Mouse (Mus musculus) embryonic facial prominence, embryonic 15.5 days (tissue): Measurements from ENCODE around the gene Olfr1105. TPM values are rescaled to one million over a fixed set of nuclear protein-coding genes. Genes with fewer than 3 reads are reported as not detected.

Experiments used
- ATAC-seq: fragments of 200-750 bp; cut with Nextera tagmentation; 2 replicates; pipeline ENCODE4 v1.8.0; 2017; ENCODE audit warnings: low read depth, moderate TSS enrichment; ENCODE audit not compliant: insufficient number of reproducible peaks, low FRiP score, low TSS enrichment
- H3K27ac ChIP-seq: fragments of 300-500 bp; sonication (generic); replicated peaks from 2 replicates; pipeline ENCODE4 v1.5.1; 2015; ENCODE audit warnings: mild to moderate bottlenecking, inconsistent platforms
- H3K27me3 ChIP-seq: fragments of 300-500 bp; sonication (generic); 2 replicates; pipeline ENCODE4 v1.6.1; 2015; ENCODE audit warnings: inconsistent platforms
- H3K36me3 ChIP-seq: fragments of 300-500 bp; sonication (generic); 2 replicates; pipeline ENCODE4 v1.6.1; 2015; ENCODE audit warnings: mild to moderate bottlenecking, inconsistent platforms
- H3K4me1 ChIP-seq: fragments of 300-500 bp; sonication (generic); 2 replicates; pipeline ENCODE4 v1.6.1; 2015; ENCODE audit warnings: inconsistent platforms
- H3K4me2 ChIP-seq: fragments of 300-500 bp; sonication (generic); replicated peaks from 2 replicates; pipeline ENCODE4 v1.6.1; 2015; ENCODE audit warnings: mild to moderate bottlenecking, inconsistent platforms
- H3K4me3 ChIP-seq: fragments of 300-500 bp; sonication (generic); replicated peaks from 2 replicates; pipeline ENCODE4 v1.5.1; 2015; ENCODE audit warnings: mild to moderate bottlenecking, inconsistent platforms
- H3K9ac ChIP-seq: fragments of 300-500 bp; sonication (generic); 2 replicates; pipeline ENCODE4 v1.6.1; 2015; ENCODE audit warnings: inconsistent platforms
- H3K9me3 ChIP-seq: fragments of 300-500 bp; sonication (generic); replicated peaks from 2 replicates; pipeline ENCODE4 v1.6.1; 2016; ENCODE audit warnings: inconsistent platforms
- WGBS: fragments of 180-500 bp; shearing (Covaris S2); methylation state at CpG from one replicate; pipeline ENCODE4 v1.1.7; 2015; 5-methylcytosine and 5-hydroxymethylcytosine counted together
- polyA plus RNA-seq: library from polyadenylated mRNA; unstranded; fragments of >200 nt; fragmentation: Nextera tagmentation; extraction: Ambion mirVana; gene quantifications from 2 replicates; pipeline ENCODE4 v1.2.1, GENCODE M21; 2015

Olfr1105 gene
- polyA plus RNA-seq = 0.05 and 0.17 TPM in 2 replicates

GRCm38 (mm10) chr2:87036431-87036830, at the start of gene Olfr1105:
Gene Olfr1105 (minus strand): TSS chr2:87036531.
- no peak within 1 kb of the TSS for H3K4me2 ChIP-seq
- H3K36me3 ChIP-seq = no peaks in the 10 kb centered on the region
- H3K4me1 ChIP-seq = no peaks in the 10 kb centered on the region
- no peaks in the 10 kb centered on the region for H3K27me3 ChIP-seq
- H3K9ac ChIP-seq = no peak within 1 kb of the TSS
- no peaks in the 10 kb centered on the region for H3K9me3 ChIP-seq
- ATAC-seq = no peak
- no peak within 1 kb of the TSS for H3K27ac ChIP-seq
- H3K4me3 ChIP-seq = no peak within 1 kb of the TSS

GRCm38 (mm10) chr2:87075717-87076116, 39.4 kb upstream of the Olfr1105 start, which contains the start of gene Olfr1107:
Gene Olfr1107 (minus strand): TSS chr2:87075817.
- Histone ChIP-seq H3K27ac (no peak within 1 kb of the TSS), H3K27me3 (no peaks in the 10 kb centered on the region), H3K9me3 (no peaks in the 10 kb centered on the region), H3K9ac (no peak within 1 kb of the TSS), H3K4me2 (no peak within 1 kb of the TSS), H3K36me3 (no peaks in the 10 kb centered on the region), H3K4me3 (no peak within 1 kb of the TSS), H3K4me1 (no peaks in the 10 kb centered on the region)
- 76% methylated on average over 1 of the region's 1 CpGs for WGBS
- no peak for ATAC-seq

GRCm38 (mm10) chr2:87052173-87052572, 15.8 kb upstream of the Olfr1105 start, which contains the start of gene Olfr1106:
Gene Olfr1106 (minus strand): TSS chr2:87052273.
- 69% methylated on average over 1 of the region's 1 CpGs for WGBS
- no peak within 1 kb of the TSS for H3K4me3 ChIP-seq
- H3K4me2 ChIP-seq = no peak within 1 kb of the TSS
- no peaks in the 10 kb centered on the region for H3K36me3 ChIP-seq
- no peak within 1 kb of the TSS for H3K27ac ChIP-seq
- no peak for ATAC-seq
- no peaks in the 10 kb centered on the region for H3K27me3 ChIP-seq
- no peaks in the 10 kb centered on the region for H3K9me3 ChIP-seq
- H3K4me1 ChIP-seq = no peaks in the 10 kb centered on the region
- H3K9ac ChIP-seq = no peak within 1 kb of the TSS

- Histone ChIP-seq H3K4me1 (no peaks in the 10 kb centered on the region), H3K36me3 (no peaks in the 10 kb centered on the region), H3K27ac (no peak within 1 kb of the TSS), H3K9ac (no peak within 1 kb of the TSS), H3K4me2 (no peak within 1 kb of the TSS), H3K4me3 (no peak within 1 kb of the TSS), H3K27me3 (no peaks in the 10 kb centered on the region), H3K9me3 (no peaks in the 10 kb centered on the region)
- no peak for ATAC-seq
- 67% methylated on average over 1 of the region's 1 CpGs for WGBS
Observed at GRCm38 (mm10) chr2:87026980-87027379, 9.4 kb downstream of the Olfr1105 start, which contains the start of gene Olfr1104. Gene Olfr1104 (minus strand): TSS chr2:87027080.

GRCm38 (mm10) chr2:86998098-86998497, 38.2 kb downstream of the Olfr1105 start, which contains the start of gene Olfr1102:
Gene Olfr1102 (plus strand): TSS chr2:86998398.
- H3K4me2 ChIP-seq = no peak within 1 kb of the TSS
- H3K27me3 ChIP-seq = no peaks in the 10 kb centered on the region
- no peak within 1 kb of the TSS for H3K27ac ChIP-seq
- H3K36me3 ChIP-seq = no peaks in the 10 kb centered on the region
- H3K4me1 ChIP-seq = no peaks in the 10 kb centered on the region
- H3K4me3 ChIP-seq = no peak within 1 kb of the TSS
- no peaks in the 10 kb centered on the region for H3K9me3 ChIP-seq
- no peak for ATAC-seq
- H3K9ac ChIP-seq = no peak within 1 kb of the TSS

- ATAC-seq = no peak
- H3K27ac ChIP-seq = no peak within 1 kb of the TSS
- H3K9ac ChIP-seq = no peak within 1 kb of the TSS
- H3K4me3 ChIP-seq = no peak within 1 kb of the TSS
- H3K27me3 ChIP-seq = no peaks in the 10 kb centered on the region
- 71% methylated on average over 3 of the region's 3 CpGs for WGBS
- no peaks in the 10 kb centered on the region for H3K9me3 ChIP-seq
- H3K4me2 ChIP-seq = no peak within 1 kb of the TSS
- H3K4me1 ChIP-seq = no peaks in the 10 kb centered on the region
- no peaks in the 10 kb centered on the region for H3K36me3 ChIP-seq
Observed at GRCm38 (mm10) chr2:86991121-86991520, 45.2 kb downstream of the Olfr1105 start, which contains the start of gene Olfr1101. Gene Olfr1101 (minus strand): TSS chr2:86991221.

Other genes with a start within 250 kb of the Olfr1105 start
- not detected in 2 replicates for gene Olfr141, start 226.5 kb downstream of the Olfr1105 start, polyA plus RNA-seq
- gene Olfr1094, start 211.9 kb downstream of the Olfr1105 start, polyA plus RNA-seq = not detected in 2 replicates
- gene Olfr1095, start 184.8 kb downstream of the Olfr1105 start, polyA plus RNA-seq = not detected in 2 replicates
- not detected in 2 replicates for gene Gm13723, start 161.7 kb downstream of the Olfr1105 start, polyA plus RNA-seq
- not detected in 2 replicates for gene Olfr1097, start 144.3 kb downstream of the Olfr1105 start, polyA plus RNA-seq
- not detected in 2 replicates for gene Olfr1098, start 112.0 kb downstream of the Olfr1105 start, polyA plus RNA-seq
- gene Olfr1099, start 75.8 kb downstream of the Olfr1105 start, polyA plus RNA-seq = not detected in 2 replicates
- gene Olfr1100, start 56.6 kb downstream of the Olfr1105 start, polyA plus RNA-seq = 0.12 TPM in 1 of 2 replicates, not detected in the other
- gene Olfr1101, start 45.3 kb downstream of the Olfr1105 start, polyA plus RNA-seq = 0.16 TPM in 1 of 2 replicates, not detected in the other
- 0.09 TPM in 1 of 2 replicates, not detected in the other for gene Olfr1102, start 38.1 kb downstream of the Olfr1105 start, polyA plus RNA-seq
- 0.13 TPM in 1 of 2 replicates, not detected in the other for gene Olfr1104, start 9.5 kb downstream of the Olfr1105 start, polyA plus RNA-seq
- gene Olfr1106, start 15.7 kb upstream of the Olfr1105 start, polyA plus RNA-seq = 0.28 TPM in 1 of 2 replicates, not detected in the other
- gene Olfr1107, start 39.3 kb upstream of the Olfr1105 start, polyA plus RNA-seq = not detected in 2 replicates
- not detected in 2 replicates for gene Olfr1109, start 59.5 kb upstream of the Olfr1105 start, polyA plus RNA-seq
- gene Olfr259, start 78.0 kb upstream of the Olfr1105 start, polyA plus RNA-seq = not detected in 2 replicates
- gene Olfr1110, start 103.8 kb upstream of the Olfr1105 start, polyA plus RNA-seq = 0.29 and 0.35 TPM in 2 replicates
- 0.09 TPM in 1 of 2 replicates, not detected in the other for gene Olfr1111, start 116.1 kb upstream of the Olfr1105 start, polyA plus RNA-seq
- gene Olfr1112, start 151.3 kb upstream of the Olfr1105 start, polyA plus RNA-seq = not detected in 2 replicates
- gene Olfr1113, start 172.4 kb upstream of the Olfr1105 start, polyA plus RNA-seq = not detected in 2 replicates
- gene Olfr1115, start 211.5 kb upstream of the Olfr1105 start, polyA plus RNA-seq = not detected in 2 replicates
- gene Olfr1116, start 231.0 kb upstream of the Olfr1105 start, polyA plus RNA-seq = not detected in 2 replicates